Mouse (Mus musculus): ENCODE measurements around the gene Ifngr1. TPM values are rescaled to one million over a fixed set of nuclear protein-coding genes. Genes with fewer than 3 reads are reported as not detected.

The Ifngr1 gene
- total RNA-seq, 2 experiments from 2014 or later = 48.3 to 73.2 TPM

- DNase-seq = no peak
These were observed 47.9 kb downstream of the Ifngr1 start for GRCm38 (mm10) chr10:19639630-19640029.

- no peak for DNase-seq
These were observed 53.4 kb downstream of the Ifngr1 start for GRCm38 (mm10) chr10:19645119-19645518.

DNA sequence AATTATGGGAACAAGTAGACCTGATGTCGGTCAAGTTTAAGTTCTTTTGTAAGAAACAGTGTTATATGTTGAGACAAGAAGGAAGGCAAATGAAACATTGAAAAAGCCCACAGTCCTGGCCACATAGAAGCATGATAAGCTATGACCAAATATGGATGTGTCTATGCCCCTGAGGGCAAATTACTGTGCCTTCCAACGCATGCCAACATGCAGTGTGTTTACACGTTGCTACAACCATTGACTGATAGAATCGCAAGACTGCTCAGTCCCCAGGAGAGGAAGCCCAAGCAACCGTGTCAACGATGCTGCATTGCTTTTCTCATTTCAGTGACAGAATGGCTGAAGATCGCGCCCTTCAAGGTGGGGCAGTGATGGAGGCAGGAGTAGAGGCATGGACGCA is 65.7 kb downstream of the Ifngr1 start:
- DNase-seq = no peak

Other genes starting within 250 kb of the Ifngr1 start
- not detected for gene Olig3, start 235.4 kb upstream of the Ifngr1 start, total RNA-seq (2021)
- not detected for gene Il22ra2, start 30.0 kb downstream of the Ifngr1 start, total RNA-seq (2021)
- 1 to 10 TPM; 2.3 to 3.0 TPM for gene Il20ra, start 120.6 kb downstream of the Ifngr1 start, total RNA-seq (2021)

Measured in adrenal gland, postnatal 36 days (tissue).